Mouse (Mus musculus): ENCODE data around the gene Tcf7l1. TPM values are rescaled to one million over a fixed set of nuclear protein-coding genes. Genes with fewer than 3 reads are reported as not detected.

The Tcf7l1 gene
- polyA plus RNA-seq, 2 experiments = 3.1 TPM

- Histone ChIP-seq H3K36me3 (replicated peaks; ENCODE audit: control insufficient read depth, insufficient read depth, low read depth) (no peaks in the 10 kb centered on the region), H3K27me3 (ENCODE audit: control insufficient read depth, insufficient read depth, low read length) (no peaks in the 10 kb centered on the region), H3K9ac (replicated peaks) (no peak overlapping the region), H3K9me3 (ENCODE audit: control insufficient read depth, low read length) (no peaks in the 10 kb centered on the region), H3K4me2 (ENCODE audit: low read depth) (no peak overlapping the region), H3K4me3 (ENCODE audit: insufficient read depth in 1 of 2, low read depth in 2 of 2, low read length in 2 of 2) (no peak overlapping the region), H3K27ac (no peak overlapping the region), H3K4me1 (replicated peaks; ENCODE audit: control insufficient read depth in 2 of 2, insufficient read depth in 2 of 2, low read length in 1 of 2) (no peaks in the 10 kb centered on the region; a peak in 1 of 4 replicates)
- no peak for TF ChIP-seq CTCF (IDR thresholded peaks at IDR 0.05; ENCODE audit: low read depth)
- ATAC-seq (ENCODE audit: insufficient read depth) (no peak), DNase-seq (ENCODE audit: low read depth in 3 of 3, low spot score in 3 of 3) (no peak)
- 54% methylated on average over 11 of the region's 11 CpGs for WGBS (ENCODE audit: insufficient replicate concordance)
Measured at GRCm38 (mm10) chr6:72581625-72582382, 207.2 kb downstream of the Tcf7l1 start.

Other genes starting within 250 kb of the Tcf7l1 start
- 6.6 and 6.7 TPM in 2 replicates for gene Capg, start 244.9 kb downstream of the Tcf7l1 start, polyA plus RNA-seq (2012; rRNA removed)
- 11.9 and 14.8 TPM in 2 replicates for gene Capg, start 244.9 kb downstream of the Tcf7l1 start, polyA plus RNA-seq (2014; fragmentation: Nextera tagmentation; extraction: Ambion mirVana)
- 2.9 and 3.6 TPM in 2 replicates for gene Elmod3, start 190.8 kb downstream of the Tcf7l1 start, polyA plus RNA-seq (2012; rRNA removed)
- gene Elmod3, start 190.8 kb downstream of the Tcf7l1 start, polyA plus RNA-seq (2014; fragmentation: Nextera tagmentation; extraction: Ambion mirVana) = 4.9 and 5.2 TPM in 2 replicates
- 5.1 and 5.3 TPM in 2 replicates for gene Retsat, start 190.8 kb downstream of the Tcf7l1 start, polyA plus RNA-seq (2012; rRNA removed)
- 11.1 and 13.6 TPM in 2 replicates for gene Retsat, start 190.8 kb downstream of the Tcf7l1 start, polyA plus RNA-seq (2014; fragmentation: Nextera tagmentation; extraction: Ambion mirVana)
- gene Tgoln1, start 172.3 kb downstream of the Tcf7l1 start, polyA plus RNA-seq (2012; rRNA removed) = 6.8 and 7.8 TPM in 2 replicates
- 13.4 and 14.9 TPM in 2 replicates for gene Tgoln1, start 172.3 kb downstream of the Tcf7l1 start, polyA plus RNA-seq (2014; fragmentation: Nextera tagmentation; extraction: Ambion mirVana)
- 23.1 and 27.7 TPM in 2 replicates for gene Kcmf1, start 110.7 kb upstream of the Tcf7l1 start, polyA plus RNA-seq (2012; rRNA removed)
- 29.5 and 34.4 TPM in 2 replicates for gene Kcmf1, start 110.7 kb upstream of the Tcf7l1 start, polyA plus RNA-seq (2014; fragmentation: Nextera tagmentation; extraction: Ambion mirVana)
- 27.9 and 131 TPM in 2 replicates for gene Tmsb10, start 169.5 kb upstream of the Tcf7l1 start, polyA plus RNA-seq (2012; rRNA removed)
- 185 and 210 TPM in 2 replicates for gene Tmsb10, start 169.5 kb upstream of the Tcf7l1 start, polyA plus RNA-seq (2014; fragmentation: Nextera tagmentation; extraction: Ambion mirVana)